Mouse (Mus musculus) large intestine, adult 2 months (tissue): ENCODE results near the gene Serpinb6b. TPM values are rescaled to one million over a fixed set of nuclear protein-coding genes. Genes with fewer than 3 reads are reported as not detected.

Source experiments
- DNase-seq: peaks from one replicate; pipeline ENCODE4 v3.0.0-alpha.2; 2012; ENCODE audit warnings: low read depth, low spot score
- WGBS: fragments of 180-500 bp; shearing (Covaris S2); methylation state at CpG from one replicate; pipeline ENCODE4 v1.1.7; 2018; 5-methylcytosine and 5-hydroxymethylcytosine counted together
- polyA plus RNA-seq: library from polyadenylated mRNA; depleted of rRNA; stranded (reverse); fragments of >200 nt; gene quantifications from 2 replicates; pipeline ENCODE4 v1.2.3, GENCODE M21; 2012; rRNA removed

The Serpinb6b gene
- polyA plus RNA-seq, 1 experiment = 2.4 TPM

GRCm38 (mm10) chr13:33027244-33027643 is 62.2 kb downstream of the Serpinb6b start, which contains the start of gene Serpinb9b:
Gene Serpinb9b, plus strand, starts transcription at chr13:33027416.
- WGBS = 56% methylated on average over 2 of the region's 2 CpGs
- DNase-seq = no peak

GRCm38 (mm10) chr13:33028146-33028545 is 63.1 kb downstream of the Serpinb6b start:
- no peak for DNase-seq
- WGBS = 17% methylated on average over 2 of the region's 2 CpGs

- DNase-seq = no peak
- WGBS = 37% methylated on average over 2 of the region's 2 CpGs
Measured at GRCm38 (mm10) chr13:33028550-33028949, 63.5 kb downstream of the Serpinb6b start.

Other genes with a start within 250 kb of the Serpinb6b start
- gene Mylk4, start 181.3 kb upstream of the Serpinb6b start, polyA plus RNA-seq = 0.02 TPM in 1 of 2 replicates, not detected in the other
- gene Wrnip1, start 163.2 kb upstream of the Serpinb6b start, polyA plus RNA-seq = 24.0 and 31.5 TPM in 2 replicates
- not detected in 2 replicates for gene D930007J09Rik, start 162.4 kb upstream of the Serpinb6b start, polyA plus RNA-seq
- 263 and 433 TPM in 2 replicates for gene Serpinb1a, start 114.0 kb upstream of the Serpinb6b start, polyA plus RNA-seq
- gene Serpinb1c, start 67.0 kb upstream of the Serpinb6b start, polyA plus RNA-seq = not detected in 2 replicates
- 3.7 and 4.1 TPM in 2 replicates for gene Serpinb9, start 38.0 kb downstream of the Serpinb6b start, polyA plus RNA-seq
- gene Serpinb9b, start 62.2 kb downstream of the Serpinb6b start, polyA plus RNA-seq = 0.05 TPM in 1 of 2 replicates, not detected in the other
- gene Serpinb1b, start 113.4 kb downstream of the Serpinb6b start, polyA plus RNA-seq = 0.08 and 0.14 TPM in 2 replicates
- gene Serpinb9c, start 194.5 kb downstream of the Serpinb6b start, polyA plus RNA-seq = not detected in 2 replicates
- gene Serpinb9d, start 227.8 kb downstream of the Serpinb6b start, polyA plus RNA-seq = not detected in 2 replicates